Mouse (Mus musculus) right cerebral cortex, postnatal 14 days (tissue): ENCODE measurements at regions not wholly inside any gene's neighbourhood (a gene's known extent, or its start where the extent isn't known, plus 50 kb on each side); places are given as distances from the start of the nearest gene placed in this dataset.

ENCODE experiments used
- DNase-seq: peaks from one replicate; pipeline ENCODE4 v3.0.0; 2022

- no peak for DNase-seq
These were observed 436.6 kb upstream of the Cntn6 start for GRCm38 (mm10) chr6:104055996-104056395.

GRCm38 (mm10) chr6:104061692-104062263, 430.8 kb upstream of the Cntn6 start:
- no peak for DNase-seq

GRCm38 (mm10) chr6:104080581-104080980, 412.0 kb upstream of the Cntn6 start:
- no peak for DNase-seq

- no peak for DNase-seq
These were observed 410.3 kb upstream of the Cntn6 start for GRCm38 (mm10) chr6:104082242-104082641.

GRCm38 (mm10) chr6:104108386-104108785, 384.2 kb upstream of the Cntn6 start:
- DNase-seq, result no peak
